Mouse (Mus musculus): ENCODE data around the gene Chrnd. TPM values are rescaled to one million over a fixed set of nuclear protein-coding genes. Genes with fewer than 3 reads are reported as not detected.

Chrnd gene
- polyA plus RNA-seq, 1 experiment from 2014 or later = 0.87 TPM

DNA sequence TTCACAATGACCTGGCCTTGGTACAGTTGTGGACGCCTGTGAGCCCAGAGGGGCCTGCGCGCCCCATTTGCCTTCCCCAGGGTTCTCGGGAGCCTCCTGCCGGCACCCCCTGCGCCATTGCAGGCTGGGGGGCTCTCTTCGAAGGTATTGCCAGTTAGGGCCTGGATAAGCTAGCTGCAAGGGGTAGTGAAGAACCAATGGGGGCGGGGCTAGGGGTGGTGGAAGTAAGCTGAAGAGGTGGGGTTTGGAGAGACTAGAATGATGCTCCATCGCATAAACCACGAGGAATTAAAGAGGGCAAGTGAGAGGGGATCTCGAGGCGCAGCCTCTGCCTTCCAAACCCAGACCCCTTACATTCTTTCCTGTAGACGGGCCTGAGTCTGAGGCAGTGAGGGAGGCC lies 4.9 kb upstream of the Chrnd start:
- Histone ChIP-seq H3K36me3 (no peaks in the 10 kb centered on the region), H3K4me2 (no peak overlapping the region), H3K9ac (no peak overlapping the region), H3K4me3 (no peak overlapping the region), H3K4me1 (peaks cover 15% of the 10 kb centered on the region), H3K27ac (no peak overlapping the region), H3K27me3 (peaks cover 81% of the 10 kb centered on the region), H3K9me3 (no peaks in the 10 kb centered on the region)
- ATAC-seq (ENCODE audit: insufficient number of reproducible peaks, insufficient read depth, low FRiP score, low TSS enrichment, low read depth) = no peak
- WGBS = 14% methylated on average over 13 of the region's 13 CpGs

DNA sequence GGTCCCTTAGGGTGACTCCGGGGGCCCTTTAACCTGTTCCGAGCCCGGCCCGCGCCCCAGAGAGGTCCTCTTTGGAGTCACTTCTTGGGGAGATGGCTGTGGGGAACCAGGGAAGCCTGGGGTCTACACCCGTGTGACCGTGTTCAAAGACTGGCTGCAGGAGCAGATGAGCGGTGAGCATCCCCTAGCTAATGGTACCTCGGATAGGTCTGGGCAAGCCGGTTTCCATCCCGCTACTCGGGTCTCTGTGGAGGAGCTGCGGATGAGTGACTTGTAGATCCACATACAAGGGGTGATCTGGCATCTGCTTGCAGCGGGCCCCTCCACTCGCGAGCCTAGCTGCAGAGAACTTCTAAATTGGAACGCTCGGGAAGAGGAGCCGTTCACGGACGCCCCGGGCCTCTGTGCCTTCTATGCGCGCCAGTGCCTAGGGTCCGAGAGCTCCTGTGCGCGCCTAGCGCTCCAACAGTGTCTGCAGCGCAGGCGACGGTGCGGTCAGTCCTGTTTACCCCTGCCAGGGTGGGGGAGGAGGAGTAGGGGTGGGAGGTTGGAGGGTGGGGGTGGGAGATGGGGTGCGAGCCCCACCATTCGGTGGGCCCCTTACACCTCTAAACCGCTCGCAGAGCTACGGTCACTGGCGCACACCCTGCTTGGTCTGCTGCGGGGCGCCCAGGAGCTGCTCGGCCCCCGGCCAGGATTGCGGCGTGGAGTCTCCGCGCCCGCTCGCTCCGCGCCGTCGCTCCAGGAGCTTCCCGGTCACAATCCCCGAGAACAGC lies 4.0 kb upstream of the Chrnd start:
- no peaks in the 10 kb centered on the region for H3K9me3 ChIP-seq
- 2% methylated on average over 54 of the region's 54 CpGs for WGBS
- H3K36me3 ChIP-seq = no peaks in the 10 kb centered on the region
- no peak for ATAC-seq (ENCODE audit: insufficient number of reproducible peaks, insufficient read depth, low FRiP score, low TSS enrichment, low read depth)
- H3K27me3 ChIP-seq = peaks cover 72% of the 10 kb centered on the region
- H3K4me3 ChIP-seq = peak overlapping the region; percentile 56
- H3K4me1 ChIP-seq = peaks cover 18% of the 10 kb centered on the region
- peak overlapping the region; percentile 74 for H3K9ac ChIP-seq
- peak overlapping the region; percentile 91 for H3K4me2 ChIP-seq
- H3K27ac ChIP-seq = no peak overlapping the region

DNA sequence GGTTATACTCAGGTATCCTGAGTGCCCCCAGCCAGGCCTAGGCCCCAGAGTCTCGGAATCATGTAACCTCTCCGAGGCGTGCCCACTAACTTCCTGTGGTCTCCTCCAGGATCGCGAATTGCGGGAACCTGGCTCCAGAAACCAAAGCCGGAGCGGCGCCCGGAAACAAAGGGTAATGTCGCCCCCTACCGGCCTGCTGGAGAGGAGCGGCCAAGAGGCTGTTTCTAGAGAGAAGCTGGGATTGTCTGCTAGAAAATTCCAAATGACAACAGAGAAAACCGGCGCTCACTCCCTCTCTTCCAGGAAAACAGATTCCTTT lies 3.4 kb upstream of the Chrnd start:
- H3K4me1 ChIP-seq = peaks cover 18% of the 10 kb centered on the region
- H3K27ac ChIP-seq = no peak overlapping the region
- no peaks in the 10 kb centered on the region for H3K36me3 ChIP-seq
- peak overlapping the region; percentile 91 for H3K4me2 ChIP-seq
- 0% methylated on average over 15 of the region's 15 CpGs for WGBS
- H3K27me3 ChIP-seq = peaks cover 71% of the 10 kb centered on the region
- H3K9ac ChIP-seq = peak overlapping the region; percentile 74
- H3K9me3 ChIP-seq = no peaks in the 10 kb centered on the region
- no peak; the same call in 1 of the 2 replicates for ATAC-seq (ENCODE audit: insufficient number of reproducible peaks, insufficient read depth, low FRiP score, low TSS enrichment, low read depth)
- peak overlapping the region; percentile 56 for H3K4me3 ChIP-seq

DNA sequence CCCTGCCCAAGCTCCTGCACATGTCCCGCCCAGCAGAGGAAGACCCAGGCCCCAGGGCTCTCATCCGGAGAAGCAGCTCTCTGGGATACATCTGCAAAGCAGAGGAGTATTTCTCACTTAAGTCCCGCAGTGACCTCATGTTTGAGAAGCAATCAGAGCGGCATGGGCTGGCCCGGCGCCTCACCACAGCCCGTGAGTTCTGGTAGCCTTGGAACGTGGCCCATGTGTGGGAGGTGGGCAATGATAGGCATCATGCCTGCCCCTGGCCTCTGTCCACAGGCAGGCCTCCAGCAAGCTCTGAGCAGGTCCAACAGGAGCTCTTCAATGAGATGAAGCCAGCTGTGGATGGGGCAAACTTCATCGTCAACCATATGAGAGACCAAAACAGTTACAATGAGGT lies 6.9 kb downstream of the Chrnd start:
- no peaks in the 10 kb centered on the region for H3K9me3 ChIP-seq
- H3K4me2 ChIP-seq = no peak overlapping the region
- no peak overlapping the region for H3K9ac ChIP-seq
- no peaks in the 10 kb centered on the region for H3K4me1 ChIP-seq
- WGBS = 77% methylated on average over 9 of the region's 9 CpGs
- H3K27me3 ChIP-seq = no peaks in the 10 kb centered on the region; the same call in none of the 2 replicates
- no peaks in the 10 kb centered on the region for H3K36me3 ChIP-seq
- no peak for ATAC-seq (ENCODE audit: insufficient number of reproducible peaks, insufficient read depth, low FRiP score, low TSS enrichment, low read depth)
- no peak overlapping the region for H3K4me3 ChIP-seq
- H3K27ac ChIP-seq = no peak overlapping the region

DNA sequence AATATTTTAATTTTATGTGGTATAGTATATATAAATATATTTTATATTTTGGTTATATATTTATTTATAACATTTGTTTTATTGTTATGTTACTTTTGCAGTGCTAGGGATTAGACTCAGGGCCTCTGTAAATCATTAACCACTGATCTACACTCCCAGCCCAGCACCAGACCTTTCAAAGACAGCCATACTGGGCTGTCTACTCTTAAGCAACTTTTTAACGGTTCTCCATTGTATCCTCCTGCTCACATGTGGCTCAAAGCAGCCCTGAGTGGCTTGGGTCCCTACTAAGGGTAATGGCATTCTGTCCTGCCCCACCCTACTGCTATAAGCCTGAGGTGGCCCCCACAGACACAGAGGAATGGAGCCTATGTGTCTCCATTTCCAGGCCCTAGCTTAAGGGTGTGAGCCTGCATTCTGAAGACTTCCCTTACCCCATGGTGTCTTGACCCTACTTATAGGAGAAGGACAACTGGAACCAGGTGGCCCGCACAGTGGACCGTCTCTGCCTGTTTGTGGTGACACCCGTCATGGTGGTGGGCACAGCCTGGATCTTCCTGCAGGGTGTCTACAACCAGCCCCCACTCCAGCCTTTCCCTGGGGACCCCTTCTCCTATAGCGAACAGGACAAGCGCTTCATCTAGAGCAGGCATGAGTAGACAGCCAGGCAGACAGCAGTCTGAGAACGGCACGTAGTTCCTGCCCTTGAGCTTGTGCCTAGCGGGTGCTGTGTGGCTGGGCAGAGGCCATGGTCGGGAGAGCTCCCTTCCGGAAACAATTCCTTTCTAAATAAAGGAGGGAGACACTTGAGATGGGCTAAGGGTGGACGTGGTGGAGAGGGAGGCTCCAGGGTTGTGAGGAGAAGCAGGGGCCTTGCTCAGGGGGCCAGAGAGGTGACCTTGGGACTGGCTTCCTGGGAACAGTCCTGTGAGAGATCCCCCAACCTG lies 8.0 kb downstream of the Chrnd start:
- H3K27ac ChIP-seq = no peak overlapping the region
- H3K27me3 ChIP-seq = no peaks in the 10 kb centered on the region; the same call in none of the 2 replicates
- no peak overlapping the region for H3K9ac ChIP-seq
- no peaks in the 10 kb centered on the region for H3K4me1 ChIP-seq
- WGBS = 81% methylated on average over 12 of the region's 12 CpGs
- no peak overlapping the region for H3K4me2 ChIP-seq
- no peak overlapping the region for H3K4me3 ChIP-seq
- no peaks in the 10 kb centered on the region for H3K9me3 ChIP-seq
- peak; percentile 16; the same call in 1 of the 2 replicates for ATAC-seq (ENCODE audit: insufficient number of reproducible peaks, insufficient read depth, low FRiP score, low TSS enrichment, low read depth)
- no peaks in the 10 kb centered on the region for H3K36me3 ChIP-seq

DNA sequence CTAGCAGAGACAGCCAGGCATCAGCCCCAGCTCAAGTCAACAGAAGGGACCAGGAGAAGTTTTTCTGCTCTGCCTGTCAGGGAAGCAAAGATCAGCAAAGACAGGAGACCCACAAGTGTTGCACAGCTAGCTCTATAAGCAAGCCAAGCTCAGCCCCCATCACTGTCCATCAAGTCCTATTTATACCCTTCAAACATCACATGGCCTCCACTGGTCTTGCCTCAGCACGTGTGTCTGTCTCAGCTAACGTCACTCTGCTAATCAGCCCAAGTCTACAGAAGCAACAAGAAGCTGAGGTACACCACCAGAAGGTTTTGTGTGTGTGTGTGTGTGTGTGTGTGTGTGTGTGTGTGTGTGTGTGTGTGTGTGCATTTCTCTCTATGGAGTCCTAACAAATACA lies 10.4 kb downstream of the Chrnd start:
- Histone ChIP-seq H3K9ac (no peak overlapping the region), H3K4me3 (no peak overlapping the region), H3K9me3 (no peaks in the 10 kb centered on the region), H3K4me1 (no peaks in the 10 kb centered on the region), H3K27me3 (peaks cover 8% of the 10 kb centered on the region), H3K36me3 (no peaks in the 10 kb centered on the region), H3K27ac (no peak overlapping the region), H3K4me2 (no peak overlapping the region)
- 40% methylated on average over 2 of the region's 2 CpGs for WGBS
- no peak for ATAC-seq (ENCODE audit: insufficient number of reproducible peaks, insufficient read depth, low FRiP score, low TSS enrichment, low read depth)

DNA sequence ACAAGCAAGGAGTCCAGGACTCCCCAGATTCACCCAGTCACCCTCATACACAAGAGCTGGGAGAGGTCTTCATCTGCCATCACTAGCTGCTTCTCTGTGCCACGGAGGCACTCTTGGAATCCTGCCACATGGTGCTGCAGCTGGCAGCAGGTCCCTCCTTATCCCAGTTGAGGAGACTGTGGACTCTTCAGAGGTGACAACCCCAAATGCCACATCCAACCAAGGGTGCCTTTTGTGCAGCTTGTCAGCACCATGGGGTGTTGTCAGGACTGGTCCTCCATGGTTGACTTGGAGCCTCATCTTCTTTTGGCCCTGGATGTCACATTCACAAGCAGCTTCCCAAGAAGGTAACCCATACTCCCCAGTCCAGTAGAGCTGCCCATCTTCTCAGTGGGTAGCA lies 11.4 kb downstream of the Chrnd start:
- Histone ChIP-seq H3K4me2 (no peak overlapping the region), H3K36me3 (no peaks in the 10 kb centered on the region), H3K27ac (no peak overlapping the region), H3K27me3 (peaks cover 18% of the 10 kb centered on the region), H3K9me3 (no peaks in the 10 kb centered on the region), H3K9ac (no peak overlapping the region), H3K4me1 (no peaks in the 10 kb centered on the region), H3K4me3 (no peak overlapping the region)
- WGBS = 50% methylated on average over 1 of the region's 1 CpGs
- no peak for ATAC-seq (ENCODE audit: insufficient number of reproducible peaks, insufficient read depth, low FRiP score, low TSS enrichment, low read depth)

DNA sequence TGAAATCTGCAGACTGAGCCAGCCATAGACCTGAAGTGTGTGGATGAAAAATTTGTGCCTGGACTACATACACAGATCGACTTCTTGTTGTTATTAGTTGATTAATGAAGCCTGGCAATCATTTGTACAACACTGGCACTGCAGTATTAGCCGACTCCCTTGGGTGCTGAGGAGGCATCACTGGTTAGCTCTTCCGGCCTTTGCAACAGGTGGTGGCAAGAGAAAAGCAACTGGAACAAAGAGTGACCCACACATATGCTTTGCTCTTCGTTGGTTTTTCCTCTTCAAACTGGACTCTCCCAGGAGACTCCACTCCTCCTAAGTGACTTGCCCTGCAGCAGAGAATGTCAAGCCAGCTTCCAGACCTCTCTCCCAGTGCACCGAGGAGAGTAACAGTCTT lies 13.4 kb downstream of the Chrnd start:
- no peak overlapping the region for H3K9ac ChIP-seq
- 84% methylated on average over 5 of the region's 5 CpGs for WGBS
- no peak overlapping the region for H3K4me3 ChIP-seq
- H3K9me3 ChIP-seq = no peaks in the 10 kb centered on the region
- H3K4me1 ChIP-seq = no peaks in the 10 kb centered on the region
- no peak for ATAC-seq (ENCODE audit: insufficient number of reproducible peaks, insufficient read depth, low FRiP score, low TSS enrichment, low read depth)
- H3K27me3 ChIP-seq = peaks cover 33% of the 10 kb centered on the region
- H3K4me2 ChIP-seq = no peak overlapping the region
- no peaks in the 10 kb centered on the region for H3K36me3 ChIP-seq
- no peak overlapping the region for H3K27ac ChIP-seq

DNA sequence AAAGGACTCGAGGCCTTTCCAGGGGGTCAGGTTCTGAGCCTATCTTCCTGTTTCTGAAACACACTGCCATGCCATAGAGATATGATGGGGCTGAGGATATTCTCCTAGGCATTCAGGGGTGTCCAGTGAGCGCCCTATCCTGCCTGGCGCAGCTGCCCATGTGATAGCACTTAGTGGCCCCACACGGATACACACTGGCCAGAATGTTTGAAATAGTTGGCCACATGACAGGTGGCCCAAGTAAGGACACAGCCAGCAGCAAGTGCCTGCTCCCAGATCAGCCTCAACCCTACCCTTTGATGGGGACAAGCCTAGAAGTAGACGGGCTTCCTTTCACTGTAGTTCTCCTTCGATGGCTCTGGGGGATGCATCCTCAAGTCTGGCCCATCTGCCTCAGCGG lies 14.1 kb downstream of the Chrnd start, which contains the start of gene Chrng:
Gene Chrng (plus strand): TSS at position 193 of the 400 bp plus-strand sequence.
- Histone ChIP-seq H3K27ac (no peak within 1 kb of the TSS), H3K4me2 (no peak within 1 kb of the TSS), H3K9me3 (no peaks in the 10 kb centered on the region), H3K4me3 (no peak within 1 kb of the TSS), H3K27me3 (peaks cover 33% of the 10 kb centered on the region), H3K36me3 (no peaks in the 10 kb centered on the region), H3K9ac (no peak within 1 kb of the TSS), H3K4me1 (no peaks in the 10 kb centered on the region)
- no peak for ATAC-seq (ENCODE audit: insufficient number of reproducible peaks, insufficient read depth, low FRiP score, low TSS enrichment, low read depth)
- WGBS = 86% methylated on average over 7 of the region's 7 CpGs

DNA sequence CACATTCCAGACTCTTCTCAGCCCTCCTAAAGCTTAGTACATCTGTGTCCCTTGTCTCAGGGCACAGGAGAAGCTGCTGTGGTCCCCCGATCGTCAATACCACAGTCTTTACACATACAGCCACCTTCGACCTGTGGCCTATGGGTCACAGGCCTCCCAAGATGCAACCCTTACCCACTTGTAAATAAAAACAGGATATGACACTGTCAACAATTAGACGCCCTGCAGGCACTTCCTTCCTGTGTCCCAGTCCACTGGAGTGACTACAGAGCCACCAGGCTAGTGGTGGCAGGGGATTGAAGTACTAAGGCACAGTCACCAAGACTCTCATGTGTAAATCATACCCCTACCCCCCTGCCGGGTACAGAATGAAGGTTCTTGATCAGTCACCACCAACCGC lies 14.6 kb downstream of the Chrnd start:
- no peak overlapping the region for H3K9ac ChIP-seq
- no peak overlapping the region for H3K27ac ChIP-seq
- H3K27me3 ChIP-seq = peaks cover 33% of the 10 kb centered on the region
- H3K9me3 ChIP-seq = no peaks in the 10 kb centered on the region
- no peak overlapping the region for H3K4me3 ChIP-seq
- H3K36me3 ChIP-seq = no peaks in the 10 kb centered on the region
- no peak for ATAC-seq (ENCODE audit: insufficient number of reproducible peaks, insufficient read depth, low FRiP score, low TSS enrichment, low read depth)
- H3K4me1 ChIP-seq = no peaks in the 10 kb centered on the region
- WGBS = 45% methylated on average over 6 of the region's 6 CpGs
- no peak overlapping the region for H3K4me2 ChIP-seq

DNA sequence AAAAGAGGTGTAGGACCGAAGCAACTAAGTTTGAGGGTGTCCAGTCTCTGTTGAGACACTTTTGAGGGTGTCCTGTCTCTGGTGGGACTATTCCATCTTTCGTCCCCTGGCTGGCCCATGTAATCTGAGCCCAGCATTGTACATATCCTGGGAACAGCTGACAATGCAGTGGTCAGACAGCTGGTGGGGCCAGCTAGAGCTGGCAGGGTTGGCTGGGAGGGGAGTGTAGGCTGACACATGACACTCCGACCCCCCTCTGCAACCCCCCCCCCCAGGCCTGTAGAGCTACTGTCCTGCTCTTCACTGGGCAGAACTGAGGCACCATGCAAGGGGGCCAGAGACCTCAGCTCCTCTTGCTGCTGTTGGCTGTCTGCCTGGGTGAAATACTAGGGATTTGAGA lies 15.1 kb downstream of the Chrnd start:
- no peaks in the 10 kb centered on the region for H3K9me3 ChIP-seq
- H3K27me3 ChIP-seq = peaks cover 33% of the 10 kb centered on the region
- 41% methylated on average over 3 of the region's 3 CpGs for WGBS
- no peak for ATAC-seq (ENCODE audit: insufficient number of reproducible peaks, insufficient read depth, low FRiP score, low TSS enrichment, low read depth)
- H3K4me2 ChIP-seq = no peak overlapping the region
- H3K27ac ChIP-seq = no peak overlapping the region
- no peak overlapping the region for H3K9ac ChIP-seq
- H3K36me3 ChIP-seq = no peaks in the 10 kb centered on the region
- H3K4me1 ChIP-seq = no peaks in the 10 kb centered on the region
- no peak overlapping the region for H3K4me3 ChIP-seq

DNA sequence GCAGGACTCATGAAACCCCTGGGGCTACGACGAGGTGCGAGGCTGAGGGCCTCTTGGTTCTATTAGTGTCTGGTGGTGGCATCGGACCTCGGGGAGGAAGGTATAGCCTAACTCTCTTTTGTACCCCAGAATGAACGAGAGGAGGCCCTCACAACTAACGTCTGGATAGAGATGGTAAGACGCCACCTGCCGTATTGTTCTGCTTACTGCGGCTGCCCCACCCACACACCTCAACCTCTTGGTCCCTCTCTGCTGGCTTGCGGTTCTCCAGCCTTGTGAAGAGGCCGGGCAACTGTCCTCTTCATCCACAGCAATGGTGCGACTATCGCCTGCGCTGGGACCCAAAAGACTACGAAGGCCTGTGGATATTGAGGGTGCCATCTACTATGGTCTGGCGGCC lies 15.9 kb downstream of the Chrnd start:
- no peaks in the 10 kb centered on the region for H3K4me1 ChIP-seq
- ATAC-seq (ENCODE audit: insufficient number of reproducible peaks, insufficient read depth, low FRiP score, low TSS enrichment, low read depth) = no peak
- peak overlapping the region; percentile 33 for H3K4me2 ChIP-seq

More for the DNA sequence above, 15.9 kb downstream of the Chrnd start:
- H3K4me3 ChIP-seq = no peak overlapping the region
- no peaks in the 10 kb centered on the region for H3K36me3 ChIP-seq
- no peak overlapping the region for H3K27ac ChIP-seq
- H3K27me3 ChIP-seq = peaks cover 33% of the 10 kb centered on the region
- H3K9me3 ChIP-seq = no peaks in the 10 kb centered on the region
- no peak overlapping the region for H3K9ac ChIP-seq
- 20% methylated on average over 17 of the region's 17 CpGs for WGBS
